Mouse (Mus musculus) stomach, postnatal 0 days (tissue): ENCODE measurements around the gene Il16. TPM values are rescaled to one million over a fixed set of nuclear protein-coding genes. Genes with fewer than 3 reads are reported as not detected.

ENCODE experiments used
- ATAC-seq: fragments of 200-750 bp; cut with Nextera tagmentation; 2 replicates; pipeline ENCODE4 v1.8.0; 2017; ENCODE audit not compliant: low FRiP score, low TSS enrichment
- DNase-seq: peaks from one replicate; pipeline ENCODE4 v3.0.0-alpha.2; 2016; ENCODE audit warnings: low spot score
- H3K27ac ChIP-seq: fragments of 300-500 bp; sonication (generic); replicated peaks from 2 replicates; pipeline ENCODE4 v1.5.1; 2014; ENCODE audit warnings: mild to moderate bottlenecking, control low read depth
- H3K27me3 ChIP-seq: fragments of 300-500 bp; sonication (generic); 2 replicates; pipeline ENCODE4 v1.6.1; 2014; ENCODE audit warnings: low read length; ENCODE audit not compliant: control insufficient read depth, insufficient read depth
- H3K36me3 ChIP-seq: fragments of 300-500 bp; sonication (generic); 2 replicates; pipeline ENCODE4 v1.6.1; 2014; ENCODE audit warnings: low read length, mixed read lengths; ENCODE audit not compliant: control insufficient read depth, insufficient read depth
- H3K4me1 ChIP-seq: fragments of 300-500 bp; sonication (generic); replicated peaks from 2 replicates; pipeline ENCODE4 v1.6.1; 2014; ENCODE audit warnings: antibody characterized with exemption; ENCODE audit not compliant: control insufficient read depth, insufficient read depth
- H3K4me2 ChIP-seq: fragments of 300-500 bp; sonication (generic); replicated peaks from 2 replicates; pipeline ENCODE4 v1.6.1; 2014; ENCODE audit warnings: low read depth, mild to moderate bottlenecking, control low read depth, moderate library complexity
- H3K4me3 ChIP-seq: fragments of 300-500 bp; sonication (generic); 2 replicates; pipeline ENCODE4 v1.5.1; 2014; ENCODE audit warnings: low read depth, low read length, control low read depth
- H3K9ac ChIP-seq: fragments of 300-500 bp; sonication (generic); 2 replicates; pipeline ENCODE4 v1.6.1; 2014; ENCODE audit warnings: mild to moderate bottlenecking, low read length, control low read depth, mixed read lengths
- H3K9me3 ChIP-seq: fragments of 300-500 bp; sonication (generic); 2 replicates; pipeline ENCODE4 v1.6.1; 2016; ENCODE audit warnings: low read length; ENCODE audit not compliant: control insufficient read depth
- CTCF ChIP-seq: IDR thresholded peaks from 2 replicates; pipeline ENCODE4 v1.5.1; 2016; ENCODE audit warnings: antibody characterized with exemption, low read depth, mild to moderate bottlenecking, moderate library complexity
- EP300 ChIP-seq: optimal IDR thresholded peaks from 2 replicates; pipeline ENCODE3; 2016; ENCODE audit warnings: antibody characterized with exemption
- WGBS: fragments of 180-500 bp; shearing (Covaris S2); extraction: QIAGEN DNeasy Blood & Tissue Kit; methylation state at CpG from one replicate; pipeline ENCODE4 v1.1.7; 2014; 5-methylcytosine and 5-hydroxymethylcytosine counted together
- polyA plus RNA-seq: library from polyadenylated mRNA; unstranded; fragments of >200 nt; fragmentation: Nextera tagmentation; extraction: Ambion mirVana; gene quantifications from 2 replicates; pipeline ENCODE4 v1.2.1, GENCODE M21; 2015

The Il16 gene
- polyA plus RNA-seq, 1 experiment from 2014 or later = 2.8 TPM

- WGBS = 92% methylated on average over 3 of the region's 3 CpGs
- ATAC-seq = no peak
- no peak overlapping the region for H3K27ac ChIP-seq
- no peaks in the 10 kb centered on the region for H3K9me3 ChIP-seq
- DNase-seq = no peak
- no peak overlapping the region for H3K9ac ChIP-seq
- no peaks in the 10 kb centered on the region for H3K27me3 ChIP-seq
- no peak overlapping the region for H3K4me3 ChIP-seq
- no peak overlapping the region for H3K4me2 ChIP-seq
- TF ChIP-seq EP300 = no peak
- no peak for TF ChIP-seq CTCF
- H3K4me1 ChIP-seq = peaks cover 2% of the 10 kb centered on the region; the same call in 1 of the 2 replicates
- H3K36me3 ChIP-seq = no peaks in the 10 kb centered on the region
Measured at GRCm38 (mm10) chr7:83734246-83734645, 11.3 kb downstream of the Il16 start.

DNA sequence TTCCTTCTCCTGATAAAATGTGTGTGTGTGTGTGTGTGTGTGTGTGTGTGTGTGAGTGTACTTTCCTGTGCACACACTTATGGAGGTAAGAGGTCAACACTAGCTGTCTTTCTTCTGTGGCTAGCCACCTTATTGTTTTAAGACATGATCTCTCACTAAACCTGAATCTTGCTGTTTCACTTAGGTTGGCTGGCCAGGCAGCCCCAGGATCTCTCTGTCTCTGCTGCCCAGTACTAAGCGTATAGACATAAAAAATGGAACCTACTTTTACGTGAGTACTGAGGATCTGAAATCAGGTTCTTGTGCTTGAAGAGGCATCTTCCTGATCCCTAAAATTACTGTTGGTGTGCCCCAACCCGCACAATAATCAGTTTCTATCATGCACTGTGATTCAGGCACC, 12.7 kb downstream of the Il16 start:
- Histone ChIP-seq H3K4me2 (no peak overlapping the region), H3K9ac (no peak overlapping the region), H3K27me3 (no peaks in the 10 kb centered on the region), H3K27ac (no peak overlapping the region), H3K4me1 (no peaks in the 10 kb centered on the region; the same call in 1 of the 2 replicates), H3K4me3 (no peak overlapping the region), H3K9me3 (no peaks in the 10 kb centered on the region), H3K36me3 (no peaks in the 10 kb centered on the region)
- DNase-seq (no peak), ATAC-seq (no peak)
- no peak for TF ChIP-seq CTCF
- no peak for TF ChIP-seq EP300
- 92% methylated on average over 3 of the region's 3 CpGs for WGBS

DNA sequence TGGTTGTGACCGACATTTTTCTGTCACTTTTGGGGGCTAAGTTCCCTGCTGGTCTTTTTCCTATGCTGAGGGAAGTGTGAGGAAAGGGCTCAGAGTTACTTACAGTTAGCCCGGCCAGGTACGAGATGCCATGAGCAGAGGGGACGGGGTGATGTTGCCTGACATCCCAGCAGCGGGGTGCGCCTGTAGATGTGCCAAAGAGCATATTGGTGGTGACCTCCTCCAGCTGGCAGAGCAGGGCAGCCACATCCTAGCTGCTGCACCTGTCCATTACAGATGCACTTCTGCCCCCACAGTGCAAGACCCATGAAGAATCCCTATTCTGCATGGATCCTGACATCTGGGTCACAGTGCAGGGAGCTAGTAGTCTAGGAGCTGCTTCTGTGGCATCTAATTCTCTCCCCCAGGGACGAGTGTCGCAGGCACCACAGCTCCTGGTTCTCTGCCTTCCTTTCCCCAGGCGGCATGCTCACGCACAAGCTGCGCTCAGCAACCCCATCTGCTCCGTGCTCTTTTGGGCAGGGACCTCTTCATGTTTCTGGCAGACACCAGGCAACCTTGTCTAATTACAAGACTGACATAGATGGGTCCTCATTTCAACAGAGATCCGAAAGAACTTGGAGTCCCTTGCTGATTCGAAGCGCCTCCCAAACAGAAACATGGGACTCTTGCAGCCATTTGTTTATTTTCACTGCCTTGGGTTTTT, 13.4 kb downstream of the Il16 start:
- no peaks in the 10 kb centered on the region for H3K4me1 ChIP-seq
- DNase-seq (no peak), ATAC-seq (no peak)
- H3K4me2 ChIP-seq = no peak overlapping the region
- no peaks in the 10 kb centered on the region for H3K36me3 ChIP-seq
- H3K4me3 ChIP-seq = no peak overlapping the region
- no peaks in the 10 kb centered on the region for H3K9me3 ChIP-seq
- no peak overlapping the region for H3K27ac ChIP-seq
- WGBS = 80% methylated on average over 15 of the region's 15 CpGs
- H3K9ac ChIP-seq = no peak overlapping the region
- no peaks in the 10 kb centered on the region for H3K27me3 ChIP-seq
- TF ChIP-seq CTCF = no peak
- TF ChIP-seq EP300 = no peak

DNA sequence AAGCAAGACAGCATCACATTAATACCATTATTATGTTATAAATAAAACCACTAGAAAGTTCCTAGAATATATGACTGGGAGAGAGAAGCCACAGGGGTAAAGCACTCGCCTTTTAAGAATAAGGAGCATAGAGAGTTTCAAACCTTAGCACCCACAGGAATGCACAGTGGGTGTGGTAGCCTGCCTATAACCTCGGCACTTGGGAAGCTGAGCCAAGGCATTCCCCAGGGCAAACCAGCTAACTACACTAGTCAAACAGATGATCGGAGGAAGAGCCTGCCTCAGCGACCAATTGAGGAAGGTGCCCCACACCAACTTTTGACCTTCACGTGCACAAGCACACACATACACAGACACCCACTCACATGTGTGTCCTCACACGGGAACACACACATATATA, 14.2 kb downstream of the Il16 start:
- H3K4me3 ChIP-seq = no peak overlapping the region
- H3K9ac ChIP-seq = no peak overlapping the region
- no peak overlapping the region for H3K27ac ChIP-seq
- ATAC-seq (no peak), DNase-seq (no peak)
- no peaks in the 10 kb centered on the region for H3K36me3 ChIP-seq
- 61% methylated on average over 6 of the region's 6 CpGs for WGBS
- H3K9me3 ChIP-seq = no peaks in the 10 kb centered on the region
- no peak overlapping the region for H3K4me2 ChIP-seq
- no peaks in the 10 kb centered on the region for H3K27me3 ChIP-seq
- TF ChIP-seq EP300 (no peak), CTCF (no peak)
- H3K4me1 ChIP-seq = no peaks in the 10 kb centered on the region

- Histone ChIP-seq H3K36me3 (no peaks in the 10 kb centered on the region), H3K27me3 (no peaks in the 10 kb centered on the region), H3K27ac (no peak overlapping the region), H3K9ac (no peak overlapping the region), H3K9me3 (no peaks in the 10 kb centered on the region), H3K4me3 (no peak overlapping the region), H3K4me2 (no peak overlapping the region), H3K4me1 (no peaks in the 10 kb centered on the region)
- no peak for ATAC-seq
- TF ChIP-seq CTCF (no peak), EP300 (no peak)
- WGBS = 58% methylated on average over 5 of the region's 5 CpGs
- no peak for DNase-seq
Measured at GRCm38 (mm10) chr7:83726936-83727632, 18.4 kb downstream of the Il16 start.

DNA sequence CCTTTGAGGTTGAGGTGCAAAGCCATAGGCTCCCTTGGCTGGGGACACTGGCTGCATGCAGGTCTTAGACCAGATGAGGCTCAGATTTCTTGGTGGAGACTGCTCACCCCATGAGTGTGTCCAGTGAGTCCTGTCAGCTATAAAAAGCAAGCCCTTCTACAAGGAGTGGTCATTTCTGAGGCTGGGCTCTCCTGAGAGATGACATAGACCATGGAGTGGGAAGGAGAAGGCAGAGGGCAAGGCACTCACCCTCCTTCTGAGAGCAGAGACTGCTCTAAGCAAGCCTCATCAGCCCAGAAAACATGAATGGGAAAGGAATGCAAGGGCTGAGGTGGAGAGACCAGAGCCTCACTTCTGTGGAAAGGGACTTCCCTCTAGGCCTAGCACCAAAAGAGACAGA, 19.7 kb downstream of the Il16 start:
- Histone ChIP-seq H3K27ac (no peak overlapping the region), H3K9ac (no peak overlapping the region), H3K4me2 (no peak overlapping the region), H3K4me1 (no peaks in the 10 kb centered on the region), H3K4me3 (no peak overlapping the region), H3K9me3 (no peaks in the 10 kb centered on the region), H3K36me3 (no peaks in the 10 kb centered on the region), H3K27me3 (no peaks in the 10 kb centered on the region)
- DNase-seq (no peak), ATAC-seq (no peak)
- TF ChIP-seq EP300 (no peak), CTCF (no peak)
